Mouse (Mus musculus) splenic B cell, adult 2 months (primary cell): ENCODE results near the gene Dnm3.
A peak's percentile ranks its signal among the peaks of the same experiment; 100 is the strongest.

ENCODE experiments used
- DNase-seq: peaks from one replicate; pipeline ENCODE4 v3.0.0-alpha.2; 2011; ENCODE audit warnings: low read depth, low spot score
- H3K27me3 ChIP-seq: 2 replicates; pipeline ENCODE4 v1.6.1; 2012; ENCODE audit warnings: mild to moderate bottlenecking, low read length, moderate library complexity, mixed read lengths; ENCODE audit not compliant: control insufficient read depth, poor library complexity, insufficient read depth, severe bottlenecking
- H3K36me3 ChIP-seq: 2 replicates; pipeline ENCODE4 v1.6.1; 2012; ENCODE audit warnings: mild to moderate bottlenecking, low read length, moderate library complexity, mixed read lengths; ENCODE audit not compliant: control insufficient read depth, poor library complexity, insufficient read depth, severe bottlenecking

Dnm3 gene

GRCm38 (mm10) chr1:161992389-161992788, 485.4 kb downstream of the Dnm3 start:
- DNase-seq = no peak
- H3K36me3 ChIP-seq = no peaks in the 10 kb centered on the region
- H3K27me3 ChIP-seq = no peaks in the 10 kb centered on the region

- no peaks in the 10 kb centered on the region for H3K36me3 ChIP-seq
- DNase-seq = no peak
- no peaks in the 10 kb centered on the region for H3K27me3 ChIP-seq
Observed at GRCm38 (mm10) chr1:161991846-161992245, 486.0 kb downstream of the Dnm3 start.

- no peak for DNase-seq
- Histone ChIP-seq H3K36me3 (no peaks in the 10 kb centered on the region), H3K27me3 (no peaks in the 10 kb centered on the region)
Observed at GRCm38 (mm10) chr1:161990684-161991578, 486.9 kb downstream of the Dnm3 start.

- H3K27me3 ChIP-seq = no peaks in the 10 kb centered on the region
- DNase-seq = no peak
- no peaks in the 10 kb centered on the region for H3K36me3 ChIP-seq
Observed at GRCm38 (mm10) chr1:161983979-161984566, 493.8 kb downstream of the Dnm3 start.

GRCm38 (mm10) chr1:161983451-161983850, 494.4 kb downstream of the Dnm3 start:
- no peaks in the 10 kb centered on the region for H3K36me3 ChIP-seq
- H3K27me3 ChIP-seq = no peaks in the 10 kb centered on the region
- DNase-seq = no peak

GRCm38 (mm10) chr1:161980626-161981298, 497.1 kb downstream of the Dnm3 start:
- no peaks in the 10 kb centered on the region for H3K36me3 ChIP-seq
- H3K27me3 ChIP-seq = no peaks in the 10 kb centered on the region
- DNase-seq = no peak

- Histone ChIP-seq H3K36me3 (no peaks in the 10 kb centered on the region), H3K27me3 (no peaks in the 10 kb centered on the region)
- no peak for DNase-seq
Observed at GRCm38 (mm10) chr1:161980046-161980445, 497.8 kb downstream of the Dnm3 start.

GRCm38 (mm10) chr1:161979536-161979935, 498.3 kb downstream of the Dnm3 start, which contains the start of gene 4930558K02Rik:
4930558K02Rik (minus strand) TSS chr1:161979636.
- no peaks in the 10 kb centered on the region for H3K27me3 ChIP-seq
- H3K36me3 ChIP-seq = no peaks in the 10 kb centered on the region
- no peak for DNase-seq

- DNase-seq = no peak
- Histone ChIP-seq H3K36me3 (no peaks in the 10 kb centered on the region), H3K27me3 (no peaks in the 10 kb centered on the region)
Observed at GRCm38 (mm10) chr1:161978173-161978700, 499.6 kb downstream of the Dnm3 start.

- no peaks in the 10 kb centered on the region for H3K27me3 ChIP-seq
- no peak for DNase-seq
- H3K36me3 ChIP-seq = no peaks in the 10 kb centered on the region
Observed at GRCm38 (mm10) chr1:161977331-161977730, 500.5 kb downstream of the Dnm3 start.

- peak; percentile 90 for DNase-seq
- no peaks in the 10 kb centered on the region for H3K27me3 ChIP-seq
- H3K36me3 ChIP-seq = no peaks in the 10 kb centered on the region
Observed at GRCm38 (mm10) chr1:161976255-161977182, 501.3 kb downstream of the Dnm3 start.

- H3K36me3 ChIP-seq = no peaks in the 10 kb centered on the region
- H3K27me3 ChIP-seq = no peaks in the 10 kb centered on the region
- no peak for DNase-seq
Observed at GRCm38 (mm10) chr1:161972233-161972632, 505.6 kb downstream of the Dnm3 start.

GRCm38 (mm10) chr1:161970874-161971273, 507.0 kb downstream of the Dnm3 start:
- H3K36me3 ChIP-seq = no peaks in the 10 kb centered on the region
- no peaks in the 10 kb centered on the region for H3K27me3 ChIP-seq
- no peak for DNase-seq
